Mouse (Mus musculus) midbrain, embryonic 13.5 days (tissue): Measurements from ENCODE around the gene Wdr25. TPM values are rescaled to one million over a fixed set of nuclear protein-coding genes. Genes with fewer than 3 reads are reported as not detected.

ENCODE experiments used
- ATAC-seq: fragments of 200-750 bp; cut with Nextera tagmentation; 2 replicates; pipeline ENCODE4 v1.8.0; 2017; ENCODE audit warnings: mild to moderate bottlenecking, moderate TSS enrichment, moderate library complexity
- H3K27ac ChIP-seq: fragments of 300-500 bp; sonication (generic); 2 replicates; pipeline ENCODE4 v1.5.1; 2015; ENCODE audit warnings: inconsistent platforms, mild to moderate bottlenecking, moderate library complexity
- H3K27me3 ChIP-seq: fragments of 300-500 bp; sonication (generic); 2 replicates; pipeline ENCODE4 v1.6.1; 2015; ENCODE audit warnings: mild to moderate bottlenecking, inconsistent platforms
- H3K36me3 ChIP-seq: fragments of 300-500 bp; sonication (generic); 2 replicates; pipeline ENCODE4 v1.6.1; 2015; ENCODE audit warnings: mild to moderate bottlenecking, inconsistent platforms
- H3K4me1 ChIP-seq: fragments of 300-500 bp; sonication (generic); replicated peaks from 2 replicates; pipeline ENCODE4 v1.6.1; 2015; ENCODE audit warnings: inconsistent platforms
- H3K4me2 ChIP-seq: fragments of 300-500 bp; sonication (generic); replicated peaks from 2 replicates; pipeline ENCODE4 v1.6.1; 2015; ENCODE audit warnings: moderate library complexity, mild to moderate bottlenecking, inconsistent platforms
- H3K4me3 ChIP-seq: fragments of 300-500 bp; sonication (generic); replicated peaks from 2 replicates; pipeline ENCODE4 v1.5.1; 2015; ENCODE audit warnings: mild to moderate bottlenecking, inconsistent platforms
- H3K9ac ChIP-seq: fragments of 300-500 bp; sonication (generic); replicated peaks from 2 replicates; pipeline ENCODE4 v1.6.1; 2015; ENCODE audit warnings: mild to moderate bottlenecking, inconsistent platforms
- H3K9me3 ChIP-seq: fragments of 300-500 bp; sonication (generic); 2 replicates; pipeline ENCODE4 v1.6.1; 2016; ENCODE audit warnings: mild to moderate bottlenecking, inconsistent platforms
- WGBS: fragments of 180-500 bp; shearing (Covaris S2); methylation state at CpG from one replicate; pipeline ENCODE4 v1.1.7; 2015; 5-methylcytosine and 5-hydroxymethylcytosine counted together
- polyA plus RNA-seq: library from polyadenylated mRNA; unstranded; fragments of >200 nt; fragmentation: Nextera tagmentation; extraction: Ambion mirVana; gene quantifications from 2 replicates; pipeline ENCODE4 v1.2.1, GENCODE M21; 2015

Wdr25 gene
- polyA plus RNA-seq, 1 experiment from 2014 or later: 9.1 TPM

GRCm38 (mm10) chr12:108902940-108903339, 9.5 kb downstream of the Wdr25 start:
- peak; percentile 40; the same call in 1 of the 2 replicates for ATAC-seq
- H3K27me3 ChIP-seq: no peaks in the 10 kb centered on the region
- peaks cover 44% of the 10 kb centered on the region for H3K4me1 ChIP-seq
- H3K4me3 ChIP-seq: no peak overlapping the region
- H3K27ac ChIP-seq: no peak overlapping the region
- H3K9me3 ChIP-seq: no peaks in the 10 kb centered on the region
- no peak overlapping the region for H3K4me2 ChIP-seq
- no peak overlapping the region for H3K9ac ChIP-seq
- peaks cover 7% of the 10 kb centered on the region for H3K36me3 ChIP-seq
- 16% methylated on average over 8 of the region's 8 CpGs for WGBS

- no peaks in the 10 kb centered on the region for H3K36me3 ChIP-seq
- H3K27me3 ChIP-seq: no peaks in the 10 kb centered on the region
- WGBS: 77% methylated on average over 8 of the region's 8 CpGs
- H3K9me3 ChIP-seq: no peaks in the 10 kb centered on the region
- peaks cover 52% of the 10 kb centered on the region for H3K4me1 ChIP-seq
- ATAC-seq: peak; percentile 10; the same call in 1 of the 2 replicates
- no peak overlapping the region for H3K4me3 ChIP-seq
- peak overlapping the region; percentile 63; the same call in 1 of the 2 replicates for H3K27ac ChIP-seq
- no peak overlapping the region for H3K9ac ChIP-seq
- no peak overlapping the region for H3K4me2 ChIP-seq
Observed at GRCm38 (mm10) chr12:108903600-108904275, 10.3 kb downstream of the Wdr25 start.

- no peak for ATAC-seq
- Histone ChIP-seq H3K4me3 (no peak overlapping the region), H3K36me3 (no peaks in the 10 kb centered on the region), H3K9me3 (no peaks in the 10 kb centered on the region), H3K4me2 (0 out of 2 replicates have a peak overlapping the region, but pooled peaks have one; percentile 7), H3K4me1 (peaks cover 57% of the 10 kb centered on the region), H3K27ac (peak overlapping the region; percentile 63), H3K27me3 (no peaks in the 10 kb centered on the region), H3K9ac (no peak overlapping the region; the same call in 1 of the 2 replicates)
- 47% methylated on average over 8 of the region's 8 CpGs for WGBS
Observed at GRCm38 (mm10) chr12:108904276-108904653, 10.8 kb downstream of the Wdr25 start.

GRCm38 (mm10) chr12:108905620-108906302, 12.3 kb downstream of the Wdr25 start:
- H3K9me3 ChIP-seq: no peaks in the 10 kb centered on the region
- peak overlapping the region; percentile 45; the same call in 1 of the 2 replicates for H3K9ac ChIP-seq
- H3K36me3 ChIP-seq: no peaks in the 10 kb centered on the region
- peak overlapping the region; percentile 23 for H3K4me2 ChIP-seq
- no peaks in the 10 kb centered on the region for H3K27me3 ChIP-seq
- H3K4me3 ChIP-seq: no peak overlapping the region
- 12% methylated on average over 14 of the region's 14 CpGs for WGBS
- peaks cover 70% of the 10 kb centered on the region for H3K4me1 ChIP-seq
- H3K27ac ChIP-seq: peak overlapping the region; percentile 81
- ATAC-seq: peak; percentile 53

- Histone ChIP-seq H3K36me3 (no peaks in the 10 kb centered on the region), H3K27me3 (no peaks in the 10 kb centered on the region), H3K4me2 (0 out of 2 replicates have a peak overlapping the region, but pooled peaks have one; percentile 23), H3K9me3 (no peaks in the 10 kb centered on the region), H3K4me1 (peaks cover 75% of the 10 kb centered on the region), H3K9ac (no peak overlapping the region; the same call in 1 of the 2 replicates), H3K4me3 (no peak overlapping the region), H3K27ac (peak overlapping the region; percentile 81)
- 26% methylated on average over 12 of the region's 12 CpGs for WGBS
- ATAC-seq: peak; percentile 46; the same call in 1 of the 2 replicates
Observed at GRCm38 (mm10) chr12:108906398-108906797, 13.0 kb downstream of the Wdr25 start.

GRCm38 (mm10) chr12:108909846-108910433, 16.5 kb downstream of the Wdr25 start:
- H3K36me3 ChIP-seq: no peaks in the 10 kb centered on the region
- H3K9ac ChIP-seq: no peak overlapping the region
- no peak overlapping the region for H3K4me2 ChIP-seq
- H3K9me3 ChIP-seq: no peaks in the 10 kb centered on the region
- no peak overlapping the region for H3K27ac ChIP-seq
- no peak overlapping the region for H3K4me3 ChIP-seq
- WGBS: 88% methylated on average over 8 of the region's 8 CpGs
- peaks cover 8% of the 10 kb centered on the region for H3K27me3 ChIP-seq
- ATAC-seq: no peak
- H3K4me1 ChIP-seq: peaks cover 90% of the 10 kb centered on the region

- H3K4me3 ChIP-seq: no peak overlapping the region
- no peak overlapping the region for H3K4me2 ChIP-seq
- H3K27me3 ChIP-seq: peaks cover 11% of the 10 kb centered on the region
- no peak overlapping the region for H3K9ac ChIP-seq
- no peak for ATAC-seq
- WGBS: 89% methylated on average over 2 of the region's 2 CpGs
- no peak overlapping the region for H3K27ac ChIP-seq
- H3K9me3 ChIP-seq: no peaks in the 10 kb centered on the region
- no peaks in the 10 kb centered on the region for H3K36me3 ChIP-seq
- peaks cover 91% of the 10 kb centered on the region for H3K4me1 ChIP-seq
Observed at GRCm38 (mm10) chr12:108912442-108912841, 19.0 kb downstream of the Wdr25 start.

GRCm38 (mm10) chr12:108914198-108914597, 20.8 kb downstream of the Wdr25 start:
- Histone ChIP-seq H3K36me3 (no peaks in the 10 kb centered on the region), H3K27ac (0 out of 2 replicates have a peak overlapping the region, but pooled peaks have one; percentile 30), H3K27me3 (peaks cover 11% of the 10 kb centered on the region), H3K9me3 (no peaks in the 10 kb centered on the region), H3K4me2 (no peak overlapping the region), H3K4me3 (no peak overlapping the region), H3K9ac (no peak overlapping the region; the same call in 1 of the 2 replicates), H3K4me1 (peaks cover 94% of the 10 kb centered on the region)
- 45% methylated on average over 3 of the region's 3 CpGs for WGBS
- no peak for ATAC-seq

- H3K27me3 ChIP-seq: peaks cover 11% of the 10 kb centered on the region
- no peak for ATAC-seq
- no peak overlapping the region; the same call in 1 of the 2 replicates for H3K9ac ChIP-seq
- 64% methylated on average over 12 of the region's 12 CpGs for WGBS
- H3K4me2 ChIP-seq: no peak overlapping the region
- peaks cover 90% of the 10 kb centered on the region for H3K4me1 ChIP-seq
- H3K9me3 ChIP-seq: no peaks in the 10 kb centered on the region
- H3K4me3 ChIP-seq: no peak overlapping the region
- H3K27ac ChIP-seq: 0 out of 2 replicates have a peak overlapping the region, but pooled peaks have one; percentile 30
- no peaks in the 10 kb centered on the region for H3K36me3 ChIP-seq
Observed at GRCm38 (mm10) chr12:108914709-108915340, 21.4 kb downstream of the Wdr25 start.

- H3K4me1 ChIP-seq: peaks cover 79% of the 10 kb centered on the region
- H3K9ac ChIP-seq: no peak overlapping the region
- H3K4me3 ChIP-seq: no peak overlapping the region
- no peaks in the 10 kb centered on the region for H3K36me3 ChIP-seq
- H3K27ac ChIP-seq: peak overlapping the region; percentile 70
- ATAC-seq: peak; percentile 72
- peaks cover 11% of the 10 kb centered on the region for H3K27me3 ChIP-seq
- H3K9me3 ChIP-seq: no peaks in the 10 kb centered on the region
- peak overlapping the region; percentile 17 for H3K4me2 ChIP-seq
- 6% methylated on average over 6 of the region's 6 CpGs for WGBS
Observed at GRCm38 (mm10) chr12:108915893-108916292, 22.5 kb downstream of the Wdr25 start.

- Histone ChIP-seq H3K9me3 (no peaks in the 10 kb centered on the region), H3K36me3 (no peaks in the 10 kb centered on the region), H3K27me3 (peaks cover 11% of the 10 kb centered on the region), H3K27ac (peak overlapping the region; percentile 70), H3K4me3 (no peak overlapping the region), H3K4me2 (no peak overlapping the region), H3K9ac (no peak overlapping the region), H3K4me1 (peaks cover 73% of the 10 kb centered on the region)
- 31% methylated on average over 7 of the region's 7 CpGs for WGBS
- peak; percentile 77 for ATAC-seq
Observed at GRCm38 (mm10) chr12:108916447-108917042, 23.1 kb downstream of the Wdr25 start.
